Mouse (Mus musculus) forebrain, embryonic 12.5 days (tissue): ENCODE data around the gene Olfr516. TPM values are rescaled to one million over a fixed set of nuclear protein-coding genes. Genes with fewer than 3 reads are reported as not detected.
"Not testable (repeated sequence)": the region's sequence is repeated elsewhere in the genome, so short reads cannot be mapped to it uniquely, and the experiment has no call there.

Experiments used
- ATAC-seq: fragments of 200-750 bp; cut with Nextera tagmentation; 2 replicates; pipeline ENCODE4 v1.8.0; 2017; ENCODE audit warnings: moderate TSS enrichment; ENCODE audit not compliant: low FRiP score
- H3K27ac ChIP-seq: fragments of 300-500 bp; sonication (generic); 2 replicates; pipeline ENCODE4 v1.5.1; 2016; ENCODE audit warnings: mild to moderate bottlenecking
- H3K27me3 ChIP-seq: fragments of 300-500 bp; sonication (generic); 2 replicates; pipeline ENCODE4 v1.6.1; 2016; ENCODE audit warnings: mild to moderate bottlenecking
- H3K36me3 ChIP-seq: fragments of 300-500 bp; sonication (generic); replicated peaks from 2 replicates; pipeline ENCODE4 v1.6.1; 2016; ENCODE audit warnings: mild to moderate bottlenecking
- H3K4me1 ChIP-seq: fragments of 300-500 bp; sonication (generic); 2 replicates; pipeline ENCODE4 v1.6.1; 2016
- H3K4me2 ChIP-seq: fragments of 300-500 bp; sonication (generic); 2 replicates; pipeline ENCODE4 v1.6.1; 2016; ENCODE audit warnings: mild to moderate bottlenecking, moderate library complexity
- H3K4me3 ChIP-seq: fragments of 300-500 bp; sonication (generic); replicated peaks from 2 replicates; pipeline ENCODE4 v1.5.1; 2016; ENCODE audit warnings: mild to moderate bottlenecking
- H3K9ac ChIP-seq: fragments of 300-500 bp; sonication (generic); 2 replicates; pipeline ENCODE4 v1.6.1; 2016; ENCODE audit warnings: mild to moderate bottlenecking
- H3K9me3 ChIP-seq: fragments of 300-500 bp; sonication (generic); 2 replicates; pipeline ENCODE4 v1.6.1; 2016
- WGBS: fragments of 180-500 bp; shearing (Covaris S2); methylation state at CpG from one replicate; pipeline ENCODE4 v1.1.7; 2016; 5-methylcytosine and 5-hydroxymethylcytosine counted together
- polyA plus RNA-seq: library from polyadenylated mRNA; unstranded; fragments of >200 nt; fragmentation: Nextera tagmentation; extraction: Ambion mirVana; gene quantifications from 2 replicates; pipeline ENCODE4 v1.2.1, GENCODE M21; 2016

The Olfr516 gene
- not detected in 2 replicates for polyA plus RNA-seq

DNA sequence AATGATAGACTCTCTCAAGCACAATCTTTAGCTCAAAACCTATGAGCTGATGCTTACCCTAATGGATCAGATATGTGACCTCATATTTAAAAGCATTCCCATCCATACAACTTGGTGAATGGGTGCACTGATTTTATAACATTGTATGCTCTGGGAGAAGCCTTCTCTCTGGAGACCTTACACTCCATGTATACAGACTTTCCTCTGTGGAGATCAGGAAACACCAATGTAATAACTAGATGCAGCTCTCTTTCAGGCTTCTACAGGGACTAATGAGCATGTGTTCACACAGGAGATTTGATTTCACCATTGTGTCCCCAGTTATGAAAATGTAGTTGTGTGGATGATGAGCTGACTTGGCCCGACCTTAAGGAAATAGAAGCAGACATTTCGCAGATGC is at the start of gene Olfr516:
Gene Olfr516 (minus strand): TSS at position 101 of the 400 bp plus-strand sequence.
- 95% methylated on average over 2 of the region's 2 CpGs for WGBS
- Histone ChIP-seq H3K27me3 (no peaks in the 10 kb centered on the region), H3K36me3 (no peaks in the 10 kb centered on the region), H3K9ac (no peak within 1 kb of the TSS), H3K27ac (no peak within 1 kb of the TSS), H3K9me3 (no peaks in the 10 kb centered on the region), H3K4me3 (no peak within 1 kb of the TSS), H3K4me2 (no peak within 1 kb of the TSS), H3K4me1 (no peaks in the 10 kb centered on the region)
- no peak for ATAC-seq

- H3K4me1 ChIP-seq, result no peaks in the 10 kb centered on the region
- no peak within 1 kb of the TSS for H3K4me2 ChIP-seq
- H3K4me3 ChIP-seq, result no peak within 1 kb of the TSS
- no peaks in the 10 kb centered on the region for H3K36me3 ChIP-seq
- H3K27me3 ChIP-seq, result no peaks in the 10 kb centered on the region
- no peak for ATAC-seq
- WGBS, result 84% methylated on average over 5 of the region's 5 CpGs
- no peak within 1 kb of the TSS for H3K9ac ChIP-seq
- no peaks in the 10 kb centered on the region for H3K9me3 ChIP-seq
- no peak within 1 kb of the TSS for H3K27ac ChIP-seq
Observed at GRCm38 (mm10) chr7:108894320-108894719, 44.0 kb upstream of the Olfr516 start, which contains the start of gene Olfr519. Gene Olfr519, minus strand, starts transcription at chr7:108894420.

DNA sequence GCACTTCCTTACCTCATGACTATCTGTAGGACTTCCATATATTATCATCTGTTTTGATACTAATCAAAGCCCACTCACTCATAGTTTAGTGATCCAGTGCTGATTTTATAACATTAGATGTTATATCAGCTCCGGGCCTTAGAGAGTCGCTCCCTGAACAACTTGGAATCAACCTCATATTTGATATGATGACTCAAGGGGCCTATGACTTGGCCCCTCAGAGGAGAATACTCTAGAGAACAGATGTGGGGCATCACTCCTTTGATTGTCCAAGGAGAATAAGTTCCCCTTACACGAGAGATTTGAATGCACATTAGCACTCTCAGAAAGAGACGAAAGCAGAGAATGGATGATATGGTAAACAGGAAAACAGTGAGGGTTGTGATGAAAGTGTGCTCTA is 34.6 kb upstream of the Olfr516 start, which contains the start of gene Olfr518:
Gene Olfr518 (minus strand): TSS at position 101 of the 400 bp plus-strand sequence.
- no peaks in the 10 kb centered on the region for H3K36me3 ChIP-seq
- no peaks in the 10 kb centered on the region for H3K27me3 ChIP-seq
- WGBS, result 81% methylated on average over 4 of the region's 4 CpGs
- no peaks in the 10 kb centered on the region for H3K4me1 ChIP-seq
- H3K4me2 ChIP-seq, result no peak within 1 kb of the TSS
- no peak for ATAC-seq
- no peak within 1 kb of the TSS for H3K4me3 ChIP-seq
- H3K9me3 ChIP-seq, result no peaks in the 10 kb centered on the region
- H3K9ac ChIP-seq, result no peak within 1 kb of the TSS
- H3K27ac ChIP-seq, result no peak within 1 kb of the TSS

DNA sequence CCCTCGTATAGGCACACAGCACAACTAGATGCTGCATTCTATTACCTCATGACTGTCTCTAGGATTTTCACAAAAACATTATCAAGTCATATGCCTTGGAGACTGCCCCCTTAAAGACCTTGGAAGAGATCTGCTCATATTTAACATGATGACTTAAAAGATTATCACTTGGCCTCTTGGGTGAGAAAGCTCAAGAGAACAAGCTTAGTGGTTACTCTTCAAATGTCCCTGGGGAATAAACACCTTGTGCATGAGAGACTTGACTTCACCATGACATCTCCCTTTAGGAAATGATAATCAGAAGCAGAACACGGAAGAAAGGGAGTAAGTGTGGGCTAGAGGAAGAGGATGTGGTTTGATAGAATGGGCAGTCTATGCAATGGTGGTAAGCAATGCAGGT is 21.9 kb upstream of the Olfr516 start, which contains the start of gene Olfr517:
Gene Olfr517 (minus strand): TSS at position 101 of the 400 bp plus-strand sequence.
- no peak within 1 kb of the TSS for H3K4me3 ChIP-seq
- no peak within 1 kb of the TSS for H3K4me2 ChIP-seq
- no peaks in the 10 kb centered on the region for H3K9me3 ChIP-seq
- WGBS, result 68% methylated on average over 2 of the region's 2 CpGs
- no peak within 1 kb of the TSS for H3K9ac ChIP-seq
- H3K4me1 ChIP-seq, result no peaks in the 10 kb centered on the region
- H3K36me3 ChIP-seq, result no peaks in the 10 kb centered on the region
- H3K27ac ChIP-seq, result no peak within 1 kb of the TSS
- H3K27me3 ChIP-seq, result no peaks in the 10 kb centered on the region
- ATAC-seq, result no peak

DNA sequence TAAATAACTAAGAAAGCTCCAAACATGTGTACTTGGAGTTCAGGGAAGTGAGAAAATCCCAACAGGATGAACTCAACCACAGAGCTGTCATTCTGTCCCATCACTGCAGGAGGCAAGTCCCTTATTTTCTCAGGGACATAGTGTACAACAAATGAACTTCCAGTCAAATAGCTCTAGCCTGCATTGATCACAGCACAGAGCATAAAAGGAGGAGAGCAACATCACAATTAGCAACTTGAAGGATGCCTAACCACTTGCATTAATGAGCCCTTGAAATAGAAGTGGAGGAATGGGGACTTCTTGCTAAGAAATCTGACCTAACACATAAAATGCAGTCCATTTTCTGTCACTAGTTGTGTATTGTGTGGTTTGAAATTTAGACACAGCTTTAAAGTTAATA is 24.4 kb downstream of the Olfr516 start, which contains the start of gene Olfr514:
Gene Olfr514 (minus strand): TSS at position 101 of the 400 bp plus-strand sequence.
- Histone ChIP-seq H3K4me1 (no peaks in the 10 kb centered on the region), H3K27me3 (no peaks in the 10 kb centered on the region), H3K36me3 (no peaks in the 10 kb centered on the region), H3K27ac (no peak within 1 kb of the TSS), H3K9ac (no peak within 1 kb of the TSS), H3K4me3 (no peak within 1 kb of the TSS), H3K4me2 (no peak within 1 kb of the TSS), H3K9me3 (no peaks in the 10 kb centered on the region)
- ATAC-seq, result no peak

GRCm38 (mm10) chr7:108814593-108815215 is 35.6 kb downstream of the Olfr516 start:
- not testable (repeated sequence) for H3K4me1 ChIP-seq, H3K9me3 ChIP-seq, H3K27ac ChIP-seq, H3K36me3 ChIP-seq, H3K27me3 ChIP-seq, H3K4me2 ChIP-seq, H3K9ac ChIP-seq, H3K4me3 ChIP-seq
- WGBS, result 53% methylated on average over 5 of the region's 5 CpGs
- peak; percentile 58; the same call in 1 of the 2 replicates for ATAC-seq

GRCm38 (mm10) chr7:108797205-108797933 is 53.0 kb downstream of the Olfr516 start:
- ATAC-seq, result no peak
- H3K9ac ChIP-seq, result no peak overlapping the region
- 58% methylated on average over 1 of the region's 1 CpGs for WGBS
- no peaks in the 10 kb centered on the region for H3K9me3 ChIP-seq
- H3K27me3 ChIP-seq, result no peaks in the 10 kb centered on the region
- H3K4me1 ChIP-seq, result no peaks in the 10 kb centered on the region
- H3K27ac ChIP-seq, result no peak overlapping the region
- H3K36me3 ChIP-seq, result no peaks in the 10 kb centered on the region
- no peak overlapping the region for H3K4me3 ChIP-seq
- no peak overlapping the region for H3K4me2 ChIP-seq

Other genes with a start within 250 kb of the Olfr516 start
- not detected in 2 replicates for gene Olfr506, start 239.7 kb downstream of the Olfr516 start, polyA plus RNA-seq
- gene Olfr507, start 228.7 kb downstream of the Olfr516 start, polyA plus RNA-seq, result not detected in 2 replicates
- gene Olfr508, start 220.5 kb downstream of the Olfr516 start, polyA plus RNA-seq, result not detected in 2 replicates
- gene Olfr509, start 198.6 kb downstream of the Olfr516 start, polyA plus RNA-seq, result not detected in 2 replicates
- gene Olfr510, start 184.1 kb downstream of the Olfr516 start, polyA plus RNA-seq, result not detected in 2 replicates
- gene Olfr512, start 137.2 kb downstream of the Olfr516 start, polyA plus RNA-seq, result not detected in 2 replicates
- not detected in 2 replicates for gene Olfr513, start 99.6 kb downstream of the Olfr516 start, polyA plus RNA-seq
- not detected in 2 replicates for gene Olfr514, start 24.5 kb downstream of the Olfr516 start, polyA plus RNA-seq
- gene Olfr517, start 21.9 kb upstream of the Olfr516 start, polyA plus RNA-seq, result not detected in 2 replicates
- gene Olfr518, start 34.5 kb upstream of the Olfr516 start, polyA plus RNA-seq, result not detected in 2 replicates
- gene Olfr519, start 43.9 kb upstream of the Olfr516 start, polyA plus RNA-seq, result not detected in 2 replicates
- not detected in 2 replicates for gene Nlrp10, start 79.6 kb upstream of the Olfr516 start, polyA plus RNA-seq
- gene Eif3f, start 83.9 kb upstream of the Olfr516 start, polyA plus RNA-seq, result 78.1 and 79.0 TPM in 2 replicates
- 31.2 and 36.9 TPM in 2 replicates for gene Tub, start 99.8 kb upstream of the Olfr516 start, polyA plus RNA-seq
- 23.6 and 25.1 TPM in 2 replicates for gene Ric3, start 232.8 kb upstream of the Olfr516 start, polyA plus RNA-seq